ENCODE assay signal across 12 mouse cellular contexts in genomic region chr4:44711136-44711900, GRCm38 (mm10). TPM values are rescaled to one million over a fixed set of nuclear protein-coding genes. Genes with fewer than 3 reads are reported as not detected.
DNase-seq lines count a peak whose midpoint lies in the region; ATAC-seq and TF ChIP-seq lines count a peak whose summit lies in the region.
"Had no signal": no experiment of that assay in that cellular context is flagged by ENCODE, and none has a peak within 500 bp of the region (broad histone marks: within the 10 kb centered on the region; RNA-seq: fewer than 3 reads in every experiment).

No protein-coding gene starts in this region.

- no peak for TF ChIP-seq POLR2A in thymus, adult 2 months (IDR thresholded peaks at IDR 0.05; ENCODE audit: control insufficient read depth, extremely low read depth, insufficient read depth, low read length, poor library complexity)

- ATAC-seq in heart, embryonic 11.5 days (replicated peaks; ENCODE audit: insufficient number of reproducible peaks, low FRiP score, low TSS enrichment) = no peak

- WGBS in heart, embryonic 11.5 days (ENCODE audit: insufficient replicate concordance) = 2% methylated on average over 25 of the region's 25 CpGs
- WGBS in limb, embryonic 10.5 days = 1% methylated on average over 25 of the region's 25 CpGs
- 12% methylated on average over 25 of the region's 25 CpGs for WGBS in thymus, adult 2 months

- no peak overlapping the region; the same call in 1 of the 2 replicates for H3K4me2 ChIP-seq in heart, embryonic 11.5 days

- H3K4me3 ChIP-seq in heart, embryonic 11.5 days (ENCODE audit: low read depth, low read length) = peak overlapping the region; percentile 31; the same call in 1 of the 2 replicates
- peak overlapping the region; percentile 43 for H3K4me3 ChIP-seq in limb, embryonic 10.5 days
- no peak overlapping the region for H3K4me3 ChIP-seq in thymus, adult 2 months (ENCODE audit: control insufficient read depth, insufficient read depth, low read length)
- H3K4me3 ChIP-seq: myocyte had no signal

- no peak overlapping the region for H3K27ac ChIP-seq in heart, embryonic 11.5 days (ENCODE audit: low read depth, low read length)
- no peak overlapping the region for H3K27ac ChIP-seq in limb, embryonic 10.5 days
- no peak overlapping the region for H3K27ac ChIP-seq in thymus, adult 2 months (ENCODE audit: control insufficient read depth, insufficient read depth, low read length)
- H3K27ac ChIP-seq: liver, embryonic 14.5 days had no signal

- no peak for TF ChIP-seq CTCF in thymus, adult 2 months (IDR thresholded peaks at IDR 0.05; ENCODE audit: borderline replicate concordance, control insufficient read depth, extremely low read depth, insufficient read depth, low read length, poor library complexity)

- no peak overlapping the region for H3K9ac ChIP-seq in heart, embryonic 11.5 days (ENCODE audit: low read depth, low read length)
- H3K9ac ChIP-seq: liver, embryonic 14.5 days had no signal

- H3K9me3 ChIP-seq in heart, embryonic 11.5 days (replicated peaks; ENCODE audit: control insufficient read depth, low read length) = no peaks in the 10 kb centered on the region
- H3K9me3 ChIP-seq in limb, embryonic 10.5 days (replicated peaks) = no peaks in the 10 kb centered on the region

- peaks cover 87% of the 10 kb centered on the region for H3K27me3 ChIP-seq in heart, embryonic 11.5 days (ENCODE audit: control insufficient read depth, insufficient read depth, low read length)
- peaks cover 99% of the 10 kb centered on the region for H3K27me3 ChIP-seq in limb, embryonic 10.5 days (ENCODE audit: low read depth, poor library complexity, severe bottlenecking)
- H3K27me3 ChIP-seq in splenic B cell, adult 2 months (ENCODE audit: control insufficient read depth, insufficient read depth, low read length, poor library complexity, severe bottlenecking) = no peaks in the 10 kb centered on the region
- peaks cover 24% of the 10 kb centered on the region for H3K27me3 ChIP-seq in thymus, adult 2 months (ENCODE audit: control insufficient read depth, insufficient read depth, low read length)

- DNase-seq in heart, adult 8-10 months (ENCODE audit: low spot score) = no peak
- peak; percentile 43 to 50 for DNase-seq in spleen, adult 18-20 months
- DNase-seq in spleen, adult 12 weeks (ENCODE audit: low spot score) = no peak
- DNase-seq in limb, embryonic 10.5 days (ENCODE audit: low spot score) = peak; percentile 61
- DNase-seq in splenic B cell, adult 2 months (ENCODE audit: low read depth, low spot score) = peak; percentile 64
- no peak for DNase-seq in thymus, postnatal 4 days
- DNase-seq in thymus, adult 2 months = no peak
- DNase-seq: cerebellum, adult 11-12 months; thymus, postnatal 14 days had no signal

- H3K4me1 ChIP-seq in heart, embryonic 11.5 days (ENCODE audit: control insufficient read depth, insufficient read depth, low read length) = peaks cover 10% of the 10 kb centered on the region
- H3K4me1 ChIP-seq in limb, embryonic 10.5 days = peaks cover 33% of the 10 kb centered on the region
- H3K4me1 ChIP-seq in thymus, adult 2 months (replicated peaks; ENCODE audit: control insufficient read depth, insufficient read depth, low read length) = no peaks in the 10 kb centered on the region

- no peaks in the 10 kb centered on the region for H3K36me3 ChIP-seq in heart, embryonic 11.5 days (ENCODE audit: control insufficient read depth, insufficient read depth, low read length)
- H3K36me3 ChIP-seq in limb, embryonic 10.5 days = no peaks in the 10 kb centered on the region
- H3K36me3 ChIP-seq in splenic B cell, adult 2 months (ENCODE audit: control insufficient read depth, insufficient read depth, low read length, poor library complexity, severe bottlenecking) = peaks cover 4% of the 10 kb centered on the region
- H3K36me3 ChIP-seq in thymus, adult 2 months (ENCODE audit: control insufficient read depth, insufficient read depth, low read length) = no peaks in the 10 kb centered on the region

RNA-seq across cellular contexts. Expression of gene Pax5, which starts 1.0 kb away (rescaled TPM):
- not detected in 2 replicates for polyA plus RNA-seq in heart, embryonic 11.5 days (2014; fragmentation: Nextera tagmentation; extraction: Ambion mirVana)
- total RNA-seq in heart, adult 8-10 months (2022) = 1 to 10 TPM in 1 of 4 experiments, under 1 TPM in 3; 0.22 to 2.7 (median 0.55) TPM
- 0.05 and 0.35 TPM in 2 replicates for polyA plus RNA-seq in limb, embryonic 10.5 days (2016; fragmentation: Nextera tagmentation; extraction: Ambion mirVana)
- polyA plus RNA-seq in thymus, adult 2 months (2012; rRNA removed) = 2.7 and 4.0 TPM in 2 replicates

RNA-seq across cellular contexts. Expression of gene Zcchc7, which starts 44.4 kb away (rescaled TPM):
- polyA plus RNA-seq in heart, embryonic 11.5 days (2014; fragmentation: Nextera tagmentation; extraction: Ambion mirVana) = 20.7 and 27.1 TPM in 2 replicates
- total RNA-seq in heart, adult 8-10 months (2022) = 10 to 100 TPM in 3 of 4 experiments, 1 to 10 TPM in 1; 8.4 to 16.7 (median 14.5) TPM
- 20.2 and 20.5 TPM in 2 replicates for polyA plus RNA-seq in limb, embryonic 10.5 days (2016; fragmentation: Nextera tagmentation; extraction: Ambion mirVana)
- 13.3 and 17.4 TPM in 2 replicates for polyA plus RNA-seq in thymus, adult 2 months (2012; rRNA removed)

Comparison
In these comparisons a context has a peak if more than half of its experiments do, and no peak if none do; other contexts are left out.
1. DNase-seq: peak in spleen, adult 18-20 months (2 of 2), limb, embryonic 10.5 days (single experiment) and splenic B cell, adult 2 months (single experiment); none in heart, adult 8-10 months (single experiment), spleen, adult 12 weeks (single experiment), thymus, postnatal 4 days (single experiment) and thymus, adult 2 months (single experiment).